Comparison of ENCODE assay signal across 8 mouse cellular contexts in the genomic region with DNA sequence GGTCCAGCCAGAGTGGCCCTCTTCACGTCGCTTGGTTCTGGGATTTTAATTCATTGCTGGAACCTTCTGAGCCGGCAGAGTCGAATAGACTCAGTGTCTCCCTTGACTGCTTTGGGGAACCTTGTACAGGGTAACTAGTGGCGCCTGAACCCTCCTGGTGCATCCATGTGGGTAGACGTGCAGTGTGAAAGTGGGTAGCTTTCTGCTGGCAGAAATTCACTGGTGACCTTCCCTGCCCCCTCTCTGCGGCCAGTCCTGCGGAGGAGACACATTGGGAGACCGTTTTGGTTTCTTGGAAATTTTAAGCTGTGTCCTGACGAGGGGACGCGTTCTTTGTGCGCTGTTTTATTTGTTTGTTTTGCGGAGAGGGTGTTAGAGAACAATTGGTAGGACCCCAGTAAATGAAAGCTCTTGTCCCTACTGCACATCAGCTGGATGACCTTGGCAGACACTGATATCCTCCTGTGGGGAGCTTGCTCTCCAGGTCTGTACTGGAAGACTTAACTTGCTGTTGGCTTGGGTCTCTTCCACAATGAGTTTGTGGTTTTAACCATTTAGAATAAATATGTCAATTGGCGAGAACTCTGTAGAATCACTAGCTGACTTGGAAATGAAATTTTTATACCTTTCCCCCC. TPM values are rescaled to one million over a fixed set of nuclear protein-coding genes. Genes with fewer than 3 reads are reported as not detected.
DNase-seq lines count a peak whose midpoint lies in the region; ATAC-seq and TF ChIP-seq lines count a peak whose summit lies in the region.

No protein-coding gene starts in this region.

- peak; percentile 46; the same call in 1 of the 2 replicates for ATAC-seq in forebrain, embryonic 13.5 days
- no peak for ATAC-seq in intestine, embryonic 14.5 days (replicated peaks; ENCODE audit: low FRiP score, low TSS enrichment, low read depth)
- ATAC-seq in midbrain, embryonic 14.5 days (ENCODE audit: low FRiP score, low TSS enrichment): no peak

- intact Hi-C loops in left cerebral cortex, adult 2 months (cut with DNase I): loop anchor here (5.0 kb wide), 2 partner anchors 64 to 119 kb away; no protein-coding TSS in a partner anchor

- H3K4me1 ChIP-seq in forebrain, embryonic 13.5 days: peaks cover 36% of the 10 kb centered on the region
- peaks cover 18% of the 10 kb centered on the region for H3K4me1 ChIP-seq in intestine, embryonic 14.5 days (replicated peaks; ENCODE audit: control insufficient read depth, insufficient read depth, low read length)
- peaks cover 25% of the 10 kb centered on the region for H3K4me1 ChIP-seq in midbrain, embryonic 14.5 days (ENCODE audit: control insufficient read depth, insufficient read depth, low read length)

- H3K4me2 ChIP-seq in forebrain, embryonic 13.5 days: peak overlapping the region; percentile 90
- peak overlapping the region; percentile 63 for H3K4me2 ChIP-seq in intestine, embryonic 14.5 days (ENCODE audit: low read length)
- H3K4me2 ChIP-seq in midbrain, embryonic 14.5 days (ENCODE audit: low read length): peak overlapping the region; percentile 82

- WGBS in forebrain, embryonic 13.5 days: 4% methylated on average over 15 of the region's 15 CpGs
- WGBS in intestine, embryonic 14.5 days: 5% methylated on average over 15 of the region's 15 CpGs
- 4% methylated on average over 15 of the region's 15 CpGs for WGBS in midbrain, embryonic 14.5 days

- DNase-seq in left cerebral cortex, adult 2 months (ENCODE audit: extremely low spot score in 1 of 2, low spot score in 2 of 2): no peak
- no peak for DNase-seq in left cerebral cortex, adult 9 months (ENCODE audit: low spot score in 2 of 2)
- DNase-seq in WW6 (ENCODE audit: low read depth, low spot score): peak; percentile 13
- DNase-seq in intestine, embryonic 14.5 days (ENCODE audit: low spot score): no peak
- peak; percentile 43 for DNase-seq in midbrain, embryonic 14.5 days
- no peak for DNase-seq in urinary bladder, postnatal 14 days (ENCODE audit: low spot score)
- no peak for DNase-seq in ovary, adult 18-20 months (ENCODE audit: low spot score)

- no peaks in the 10 kb centered on the region for H3K27me3 ChIP-seq in forebrain, embryonic 13.5 days
- no peaks in the 10 kb centered on the region for H3K27me3 ChIP-seq in intestine, embryonic 14.5 days (replicated peaks; ENCODE audit: control insufficient read depth, insufficient read depth, low read length)
- no peaks in the 10 kb centered on the region for H3K27me3 ChIP-seq in midbrain, embryonic 14.5 days (ENCODE audit: control insufficient read depth, insufficient read depth, low read length)

- no peak for TF ChIP-seq CTCF in left cerebral cortex, adult 2 months (IDR thresholded peaks at IDR 0.05)

- no peaks in the 10 kb centered on the region for H3K36me3 ChIP-seq in forebrain, embryonic 13.5 days (ENCODE audit: poor library complexity, severe bottlenecking)
- no peaks in the 10 kb centered on the region for H3K36me3 ChIP-seq in intestine, embryonic 14.5 days (ENCODE audit: control insufficient read depth, insufficient read depth, low read length)
- no peaks in the 10 kb centered on the region for H3K36me3 ChIP-seq in midbrain, embryonic 14.5 days (ENCODE audit: control insufficient read depth, insufficient read depth, low read length)

- peak overlapping the region; percentile 73 for H3K4me3 ChIP-seq in left cerebral cortex, adult 2 months
- H3K4me3 ChIP-seq in forebrain, embryonic 13.5 days: peak overlapping the region; percentile 77
- peak overlapping the region; percentile 38 for H3K4me3 ChIP-seq in intestine, embryonic 14.5 days (ENCODE audit: low read depth, low read length)
- peak overlapping the region; percentile 86 for H3K4me3 ChIP-seq in midbrain, embryonic 14.5 days (replicated peaks; ENCODE audit: low read depth, low read length)

- H3K9me3 ChIP-seq in forebrain, embryonic 13.5 days (replicated peaks): no peaks in the 10 kb centered on the region
- H3K9me3 ChIP-seq in intestine, embryonic 14.5 days (ENCODE audit: control insufficient read depth, low read length): no peaks in the 10 kb centered on the region
- H3K9me3 ChIP-seq in midbrain, embryonic 14.5 days (ENCODE audit: control insufficient read depth, low read length): no peaks in the 10 kb centered on the region

- H3K27ac ChIP-seq in left cerebral cortex, adult 2 months: peak overlapping the region; percentile 98
- H3K27ac ChIP-seq in forebrain, embryonic 13.5 days: peak overlapping the region; percentile 77
- H3K27ac ChIP-seq in intestine, embryonic 14.5 days (ENCODE audit: low read depth): peak overlapping the region; percentile 29; the same call in 1 of the 2 replicates
- peak overlapping the region; percentile 84 for H3K27ac ChIP-seq in midbrain, embryonic 14.5 days (replicated peaks; ENCODE audit: low read depth, low read length)

- H3K9ac ChIP-seq in forebrain, embryonic 13.5 days: peak overlapping the region; percentile 92
- H3K9ac ChIP-seq in intestine, embryonic 14.5 days (ENCODE audit: low read length): peak overlapping the region; percentile 40
- H3K9ac ChIP-seq in midbrain, embryonic 14.5 days (replicated peaks; ENCODE audit: low read length): peak overlapping the region; percentile 90

RNA-seq across cellular contexts. Expression of a gene that starts 0.7 kb away (rescaled TPM):
- total RNA-seq in left cerebral cortex, adult 2 months (2021): 100 to 1,000 TPM; 162 to 163 TPM
- 35.6 and 36.4 TPM in 2 replicates for polyA plus RNA-seq in forebrain, embryonic 13.5 days (2015; fragmentation: Nextera tagmentation; extraction: Ambion mirVana)
- polyA plus RNA-seq in intestine, embryonic 14.5 days (2014; fragmentation: Nextera tagmentation; extraction: Ambion mirVana): 20.8 and 21.5 TPM in 2 replicates
- polyA plus RNA-seq in midbrain, embryonic 14.5 days (2014; fragmentation: Nextera tagmentation; extraction: Ambion mirVana): 44.4 and 49.8 TPM in 2 replicates

Comparison
In these comparisons a context has a peak if more than half of its experiments do, and no peak if none do; other contexts are left out.
1. DNase-seq: peak in WW6 (single experiment) and midbrain, embryonic 14.5 days (single experiment); none in left cerebral cortex, adult 2 months (0 of 2), left cerebral cortex, adult 9 months (0 of 2), intestine, embryonic 14.5 days (single experiment), urinary bladder, postnatal 14 days (single experiment) and ovary, adult 18-20 months (single experiment).
2. H3K27ac ChIP-seq: peak in every context shown above with its lines; median percentile 98 in left cerebral cortex, adult 2 months; 84 in midbrain, embryonic 14.5 days; 77 in forebrain, embryonic 13.5 days; 29 in intestine, embryonic 14.5 days.
3. H3K9ac ChIP-seq: peak in every context shown above with its lines; median percentile 92 in forebrain, embryonic 13.5 days; 90 in midbrain, embryonic 14.5 days; 40 in intestine, embryonic 14.5 days.
4. Peak in every context shown above with its lines, with median percentiles within 50 percentile points of each other: H3K4me3 ChIP-seq and H3K4me2 ChIP-seq.